Mouse (Mus musculus) embryonic facial prominence, embryonic 11.5 days (tissue): Measurements from ENCODE around the gene Snta1. TPM values are rescaled to one million over a fixed set of nuclear protein-coding genes. Genes with fewer than 3 reads are reported as not detected.

Source experiments
- ATAC-seq: fragments of 200-750 bp; cut with Nextera tagmentation; replicated peaks from 2 replicates; pipeline ENCODE4 v1.8.0; 2017; ENCODE audit warnings: low read depth; ENCODE audit not compliant: insufficient number of reproducible peaks, low FRiP score, low TSS enrichment
- DNase-seq: peaks from one replicate; pipeline ENCODE4 v3.0.0-alpha.2; 2015; ENCODE audit warnings: low spot score
- H3K27ac ChIP-seq: fragments of 300-500 bp; sonication (generic); replicated peaks from 2 replicates; pipeline ENCODE4 v1.5.1; 2014; ENCODE audit warnings: mild to moderate bottlenecking, low read depth, low read length, control low read depth
- H3K27me3 ChIP-seq: fragments of 300-500 bp; sonication (generic); 2 replicates; pipeline ENCODE4 v1.6.1; 2014; ENCODE audit warnings: mild to moderate bottlenecking, low read length, moderate library complexity, mixed read lengths; ENCODE audit not compliant: control insufficient read depth, insufficient read depth
- H3K36me3 ChIP-seq: fragments of 300-500 bp; sonication (generic); replicated peaks from 2 replicates; pipeline ENCODE4 v1.6.1; 2014; ENCODE audit warnings: low read depth, mild to moderate bottlenecking, low read length, moderate library complexity, mixed read lengths; ENCODE audit not compliant: control insufficient read depth, insufficient read depth
- H3K4me1 ChIP-seq: fragments of 300-500 bp; sonication (generic); 2 replicates; pipeline ENCODE4 v1.6.1; 2014; ENCODE audit warnings: low read length, mixed read lengths; ENCODE audit not compliant: control insufficient read depth, insufficient read depth
- H3K4me2 ChIP-seq: fragments of 300-500 bp; sonication (generic); 2 replicates; pipeline ENCODE4 v1.6.1; 2014; ENCODE audit warnings: low read depth, mild to moderate bottlenecking, control low read depth, low read length, moderate library complexity
- H3K4me3 ChIP-seq: fragments of 300-500 bp; sonication (generic); 2 replicates; pipeline ENCODE4 v1.5.1; 2014; ENCODE audit warnings: low read depth, low read length, control low read depth
- H3K9ac ChIP-seq: fragments of 300-500 bp; sonication (generic); replicated peaks from 2 replicates; pipeline ENCODE4 v1.6.1; 2014; ENCODE audit warnings: mild to moderate bottlenecking, control low read depth, low read length
- H3K9me3 ChIP-seq: fragments of 300-500 bp; sonication (generic); replicated peaks from 2 replicates; pipeline ENCODE4 v1.6.1; 2016; ENCODE audit warnings: mild to moderate bottlenecking, low read length, inconsistent platforms, mixed read lengths; ENCODE audit not compliant: control insufficient read depth
- WGBS: fragments of 180-500 bp; shearing (Covaris S2); extraction: QIAGEN DNeasy Blood & Tissue Kit; methylation state at CpG from one replicate; pipeline ENCODE4 v1.1.7; 2014; 5-methylcytosine and 5-hydroxymethylcytosine counted together
- polyA plus RNA-seq: library from polyadenylated mRNA; unstranded; fragments of >200 nt; fragmentation: Nextera tagmentation; extraction: Ambion mirVana; gene quantifications from 2 replicates; pipeline ENCODE4 v1.2.1, GENCODE M21; 2014

The Snta1 gene
- polyA plus RNA-seq, 1 experiment from 2014 or later = 2.1 TPM

DNA sequence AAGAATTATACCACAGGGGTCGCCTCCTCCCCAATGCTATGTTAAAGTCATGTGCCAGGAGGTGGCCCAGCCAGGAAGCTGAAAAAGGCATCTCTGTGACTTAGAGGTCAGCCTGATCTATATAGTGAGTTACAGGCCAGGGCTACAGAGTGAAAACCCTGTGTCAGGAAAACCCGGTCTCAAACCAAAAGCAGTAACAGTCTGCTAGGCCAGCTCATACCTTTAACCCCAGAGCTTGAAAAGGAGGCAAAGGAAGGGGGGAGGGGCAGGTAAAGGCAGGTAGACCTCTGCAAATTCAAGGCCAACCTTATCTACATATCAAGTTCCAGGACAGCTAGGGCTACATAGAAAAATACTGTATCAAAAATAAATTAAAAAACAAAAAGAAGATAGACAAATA, 68.5 kb downstream of the Snta1 start:
- WGBS = 80% methylated on average over 2 of the region's 2 CpGs
- no peaks in the 10 kb centered on the region for H3K4me1 ChIP-seq
- no peak for ATAC-seq

GRCm38 (mm10) chr2:154338161-154338560, 69.7 kb downstream of the Snta1 start:
- no peak for DNase-seq
- ATAC-seq = no peak

More for the DNA sequence above, 68.5 kb downstream of the Snta1 start:
- H3K4me2 ChIP-seq = no peak overlapping the region
- no peak overlapping the region for H3K9ac ChIP-seq
- no peaks in the 10 kb centered on the region for H3K36me3 ChIP-seq
- H3K27me3 ChIP-seq = no peaks in the 10 kb centered on the region
- H3K4me3 ChIP-seq = no peak overlapping the region
- H3K27ac ChIP-seq = no peak overlapping the region
- H3K9me3 ChIP-seq = no peaks in the 10 kb centered on the region
- DNase-seq = no peak

DNA sequence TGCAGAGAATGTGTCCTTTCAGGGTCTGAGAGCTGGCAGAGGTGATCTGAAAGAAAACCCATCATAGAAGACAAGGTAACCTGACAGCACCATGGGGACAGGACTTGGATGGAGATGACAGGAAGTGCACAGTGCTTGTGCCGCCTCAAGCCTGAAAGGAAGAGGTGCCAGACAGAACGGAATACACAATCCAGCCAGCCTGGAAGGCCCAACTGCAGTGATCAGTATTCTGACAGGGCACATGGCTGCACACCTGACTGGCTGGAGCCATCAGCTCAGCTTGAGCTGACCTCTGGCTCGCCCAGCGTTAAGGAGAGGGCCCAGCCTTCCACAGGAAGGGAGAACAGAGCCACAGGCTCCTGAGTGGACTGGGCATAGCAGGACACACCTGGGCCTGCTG, 72.3 kb downstream of the Snta1 start:
- Histone ChIP-seq H3K4me2 (no peak overlapping the region), H3K4me3 (no peak overlapping the region), H3K27ac (no peak overlapping the region), H3K36me3 (no peaks in the 10 kb centered on the region), H3K4me1 (no peaks in the 10 kb centered on the region), H3K9ac (no peak overlapping the region), H3K27me3 (no peaks in the 10 kb centered on the region), H3K9me3 (no peaks in the 10 kb centered on the region)
- DNase-seq (no peak), ATAC-seq (no peak)
- WGBS = 81% methylated on average over 4 of the region's 4 CpGs

More at GRCm38 (mm10) chr2:154338161-154338560, 69.7 kb downstream of the Snta1 start:
- Histone ChIP-seq H3K4me3 (no peak overlapping the region), H3K27ac (no peak overlapping the region), H3K9me3 (no peaks in the 10 kb centered on the region), H3K4me1 (no peaks in the 10 kb centered on the region), H3K9ac (no peak overlapping the region), H3K27me3 (no peaks in the 10 kb centered on the region), H3K4me2 (no peak overlapping the region), H3K36me3 (no peaks in the 10 kb centered on the region)
- WGBS = 70% methylated on average over 1 of the region's 1 CpGs

GRCm38 (mm10) chr2:154326852-154327251, 81.0 kb downstream of the Snta1 start:
- no peak overlapping the region for H3K4me2 ChIP-seq
- ATAC-seq = no peak
- H3K4me3 ChIP-seq = no peak overlapping the region
- 83% methylated on average over 3 of the region's 3 CpGs for WGBS
- no peak overlapping the region for H3K27ac ChIP-seq
- no peaks in the 10 kb centered on the region for H3K36me3 ChIP-seq
- no peaks in the 10 kb centered on the region for H3K27me3 ChIP-seq
- no peaks in the 10 kb centered on the region for H3K4me1 ChIP-seq
- H3K9ac ChIP-seq = no peak overlapping the region
- H3K9me3 ChIP-seq = no peaks in the 10 kb centered on the region
- DNase-seq = no peak

Other genes with a start within 250 kb of the Snta1 start
- not detected in 2 replicates for gene Bpifa5, start 245.5 kb downstream of the Snta1 start, polyA plus RNA-seq
- not detected in 2 replicates for gene Bpifb1, start 217.3 kb downstream of the Snta1 start, polyA plus RNA-seq
- gene Bpifb5, start 184.4 kb downstream of the Snta1 start, polyA plus RNA-seq = 0.29 TPM in 2 replicates
- not detected in 2 replicates for gene Bpifb9a, start 150.2 kb downstream of the Snta1 start, polyA plus RNA-seq
- gene Bpifb9b, start 100.9 kb downstream of the Snta1 start, polyA plus RNA-seq = not detected in 2 replicates
- 19.4 and 19.7 TPM in 2 replicates for gene Cdk5rap1, start 35.1 kb downstream of the Snta1 start, polyA plus RNA-seq
- gene Cbfa2t2, start 28.4 kb upstream of the Snta1 start, polyA plus RNA-seq = 47.4 and 51.9 TPM in 2 replicates
- gene 1700003F12Rik, start 139.0 kb upstream of the Snta1 start, polyA plus RNA-seq = 0.96 and 1.5 TPM in 2 replicates
- not detected in 2 replicates for gene Actl10, start 143.7 kb upstream of the Snta1 start, polyA plus RNA-seq
- 1.7 and 2.2 TPM in 2 replicates for gene Necab3, start 150.8 kb upstream of the Snta1 start, polyA plus RNA-seq
- 7.2 and 8.6 TPM in 2 replicates for gene E2f1, start 161.8 kb upstream of the Snta1 start, polyA plus RNA-seq
- 13.6 and 15.8 TPM in 2 replicates for gene Pxmp4, start 195.6 kb upstream of the Snta1 start, polyA plus RNA-seq
- 0.60 and 1.1 TPM in 2 replicates for gene Zfp341, start 205.2 kb upstream of the Snta1 start, polyA plus RNA-seq
- not detected in 2 replicates for gene 4930519P11Rik, start 205.3 kb upstream of the Snta1 start, polyA plus RNA-seq
- 14.0 and 14.8 TPM in 2 replicates for gene Chmp4b, start 243.6 kb upstream of the Snta1 start, polyA plus RNA-seq